Mouse (Mus musculus): ENCODE measurements at regions not wholly inside any gene's neighbourhood (a gene's known extent, or its start where the extent isn't known, plus 50 kb on each side); places are given as distances from the start of the nearest gene placed in this dataset.

DNA sequence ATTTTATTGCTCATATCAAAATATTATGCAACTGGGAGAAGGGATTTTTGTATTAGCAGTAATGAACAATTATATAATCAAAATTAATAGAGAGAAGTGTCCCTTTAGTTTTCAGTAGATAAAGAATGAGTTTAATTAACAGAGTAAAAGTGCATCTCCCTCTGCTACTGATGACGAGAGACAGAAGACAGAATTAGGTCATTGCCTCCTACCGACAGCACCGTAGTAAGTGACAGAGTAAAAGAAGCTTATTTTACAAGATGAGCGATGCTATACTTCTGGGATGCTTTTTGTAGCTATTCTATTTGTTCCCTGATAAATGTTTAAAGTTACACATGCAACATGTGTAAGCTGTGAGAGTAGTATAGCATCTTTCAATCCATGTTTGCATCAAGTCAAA is 157.4 kb upstream of the Kcnip4 start:
- TF ChIP-seq EP300 (IDR thresholded peaks at IDR 0.05; ENCODE audit: low read length) (no peak), IRF4 (IDR thresholded peaks at IDR 0.05; ENCODE audit: low read depth, low read length) (no peak), ETS1 (conservative IDR thresholded peaks at IDR 0.05; ENCODE audit: low read depth, low read length) (no peak), MAX (IDR thresholded peaks at IDR 0.05; ENCODE audit: low read length) (no peak), ZC3H11A (IDR thresholded peaks at IDR 0.05; ENCODE audit: low read depth, low read length) (no peak), ZKSCAN1 (IDR thresholded peaks at IDR 0.05; ENCODE audit: borderline replicate concordance, low read depth, low read length) (no peak), MXI1 (IDR thresholded peaks at IDR 0.05; ENCODE audit: low read depth, low read length) (no peak), CHD1 (IDR thresholded peaks at IDR 0.05; ENCODE audit: low read depth, low read length) (no peak)
- H3K79me2 ChIP-seq (replicated peaks; ENCODE audit: control insufficient read depth, extremely low read depth, insufficient read depth, poor library complexity, severe bottlenecking): no peaks in the 10 kb centered on the region
- dilution Hi-C loops (cut with MboI; ENCODE audit: extremely low pct_ligation_motif_present, extremely low pct_unique_long_range_greater_than_20kb, low sequenced_read_pairs): no loop called here
- H3K4me3 ChIP-seq (replicated peaks in 1 of 3; ENCODE audit: low read depth in 2 of 3, low read length in 2 of 3, poor library complexity in 1 of 3): no peak overlapping the region
- H3K27me3 ChIP-seq (replicated peaks): no peaks in the 10 kb centered on the region
- no peak for DNase-seq (ENCODE audit: extremely low read depth)
- H3K4me2 ChIP-seq (ENCODE audit: insufficient read depth, low read depth, poor library complexity, severe bottlenecking): no peak overlapping the region
- no peaks in the 10 kb centered on the region for H3K36me3 ChIP-seq (replicated peaks in 1 of 2; ENCODE audit: control insufficient read depth in 1 of 2, insufficient read depth in 1 of 2, low read length in 1 of 2)
- H3K9ac ChIP-seq (ENCODE audit: insufficient read depth, low read depth): no peak overlapping the region
- no peak overlapping the region for H3K27ac ChIP-seq (ENCODE audit: insufficient read depth, low read depth)
- in situ Hi-C loops (cut with MboI; ENCODE audit: low pct_ligation_motif_present, low pct_unique_long_range_greater_than_20kb, low sequenced_read_pairs): no loop called here
- no peaks in the 10 kb centered on the region for H3K4me1 ChIP-seq (ENCODE audit: control insufficient read depth in 1 of 2, insufficient read depth in 2 of 2)
- peaks cover 22% of the 10 kb centered on the region for H3K9me3 ChIP-seq (replicated peaks; ENCODE audit: low read length)

DNA sequence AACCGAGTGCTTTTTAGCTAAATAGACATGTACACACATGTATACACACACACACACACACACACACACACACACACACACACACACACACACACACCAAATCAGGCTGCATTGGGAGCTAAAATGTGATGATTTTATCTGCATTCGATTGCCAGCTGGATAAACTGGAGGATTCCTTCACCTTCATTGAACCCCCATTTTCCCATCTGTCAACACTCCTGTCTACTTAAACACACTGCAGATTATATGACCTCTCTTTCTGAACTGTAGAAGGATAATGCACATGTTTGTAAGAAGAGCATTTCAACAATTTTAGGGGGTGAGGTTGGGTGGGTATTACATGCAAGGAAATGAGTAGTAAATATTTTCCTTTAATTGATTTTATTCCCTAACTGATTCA is 156.8 kb upstream of the Kcnip4 start:
- Histone ChIP-seq H3K9ac (ENCODE audit: insufficient read depth, low read depth) (no peak overlapping the region), H3K27ac (ENCODE audit: insufficient read depth, low read depth) (no peak overlapping the region), H3K9me3 (replicated peaks; ENCODE audit: low read length) (peaks cover 22% of the 10 kb centered on the region), H3K4me2 (ENCODE audit: insufficient read depth, low read depth, poor library complexity, severe bottlenecking) (no peak overlapping the region), H3K79me2 (replicated peaks; ENCODE audit: control insufficient read depth, extremely low read depth, insufficient read depth, poor library complexity, severe bottlenecking) (no peaks in the 10 kb centered on the region), H3K4me1 (ENCODE audit: control insufficient read depth in 1 of 2, insufficient read depth in 2 of 2) (no peaks in the 10 kb centered on the region), H3K27me3 (replicated peaks) (no peaks in the 10 kb centered on the region), H3K36me3 (replicated peaks in 1 of 2; ENCODE audit: control insufficient read depth in 1 of 2, insufficient read depth in 1 of 2, low read length in 1 of 2) (no peaks in the 10 kb centered on the region), H3K4me3 (replicated peaks in 1 of 3; ENCODE audit: low read depth in 2 of 3, low read length in 2 of 3, poor library complexity in 1 of 3) (no peak overlapping the region)
- no peak for DNase-seq (ENCODE audit: extremely low read depth)
- TF ChIP-seq ZMIZ1 (IDR thresholded peaks at IDR 0.05; ENCODE audit: low read depth, low read length): no peak
- TF ChIP-seq POLR2A (IDR thresholded peaks at IDR 0.05; ENCODE audit: low read depth, low read length): no peak
- TF ChIP-seq MAZ (IDR thresholded peaks at IDR 0.05; ENCODE audit: low read depth, low read length): no peak
- TF ChIP-seq MAFK (IDR thresholded peaks at IDR 0.05; ENCODE audit: insufficient replicate concordance, low read length): no peak
- TF ChIP-seq GABPA (IDR thresholded peaks at IDR 0.05; ENCODE audit: insufficient replicate concordance, low read depth, low read length): no peak
- TF ChIP-seq BHLHE40 (IDR thresholded peaks at IDR 0.05; ENCODE audit: low read depth, low read length): no peak
- TF ChIP-seq TBP (conservative IDR thresholded peaks at IDR 0.05; ENCODE audit: low read depth, low read length): no peak
- no peak for TF ChIP-seq JUN (IDR thresholded peaks at IDR 0.05; ENCODE audit: insufficient read depth, low read depth, low read length)
- no peak for TF ChIP-seq HCFC1 (IDR thresholded peaks at IDR 0.05; ENCODE audit: low read depth, low read length)
- no peak for TF ChIP-seq SMC3 (IDR thresholded peaks at IDR 0.05; ENCODE audit: low read depth, low read length)
- TF ChIP-seq MAX (IDR thresholded peaks at IDR 0.05; ENCODE audit: low read length): no peak
- TF ChIP-seq CTCF (conservative IDR thresholded peaks at IDR 0.05 in 1 of 2, IDR thresholded peaks at IDR 0.05 in 1 of 2; ENCODE audit: low read depth in 2 of 2, low read length in 2 of 2): no peak
- no peak for TF ChIP-seq MEF2A (IDR thresholded peaks at IDR 0.05; ENCODE audit: borderline replicate concordance, low read depth, low read length)
- dilution Hi-C loops (cut with MboI; ENCODE audit: extremely low pct_ligation_motif_present, extremely low pct_unique_long_range_greater_than_20kb, low sequenced_read_pairs): no loop called here
- in situ Hi-C loops (cut with MboI; ENCODE audit: low pct_ligation_motif_present, low pct_unique_long_range_greater_than_20kb, low sequenced_read_pairs): no loop called here

Measured in CH12.LX (cell line).